Mouse (Mus musculus) thymus, postnatal 0 days (tissue): ENCODE results near the gene Gm7137. TPM values are rescaled to one million over a fixed set of nuclear protein-coding genes. Genes with fewer than 3 reads are reported as not detected.
"Not testable (repeated sequence)": the region's sequence is repeated elsewhere in the genome, so short reads cannot be mapped to it uniquely, and the experiment has no call there.

Experiments used
- DNase-seq: peaks from one replicate; pipeline ENCODE4 v3.0.0-alpha.2; 2015; ENCODE audit warnings: low spot score
- polyA plus RNA-seq: library from polyadenylated mRNA; unstranded; fragments of >200 nt; fragmentation: Nextera tagmentation; extraction: Ambion mirVana; gene quantifications from 2 replicates; pipeline ENCODE4 v1.2.1, GENCODE M21; 2015

Gene Gm7137
- polyA plus RNA-seq, 1 experiment from 2014 or later, result not detected

GRCm38 (mm10) chr10:77752312-77752711 is 35.7 kb downstream of the Gm7137 start:
- DNase-seq, result not testable (repeated sequence)

GRCm38 (mm10) chr10:77751254-77751653 is 36.7 kb downstream of the Gm7137 start, which contains the start of gene Gm9736:
Gm9736 (minus strand) TSS chr10:77751354.
- not testable (repeated sequence) for DNase-seq

DNA sequence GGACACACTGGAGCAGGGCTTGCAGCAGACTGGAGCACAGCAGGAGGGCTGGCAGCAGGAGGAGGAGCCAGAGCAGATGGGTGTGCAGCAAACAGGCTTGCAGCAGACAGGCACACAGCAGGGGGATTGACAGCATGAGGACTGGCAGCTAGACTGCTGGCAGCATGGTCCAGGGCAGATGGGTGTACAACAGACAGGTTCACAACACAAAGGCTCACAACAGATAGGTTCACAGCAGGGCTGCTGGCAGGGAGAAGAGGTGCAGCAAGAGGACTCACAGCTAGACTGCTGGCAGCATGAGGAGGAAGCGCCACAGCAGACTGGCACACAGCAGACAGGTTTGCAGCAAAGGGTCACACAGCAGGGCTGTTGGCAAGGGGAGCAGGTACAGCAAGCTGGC is 37.3 kb downstream of the Gm7137 start:
- not testable (repeated sequence) for DNase-seq

DNA sequence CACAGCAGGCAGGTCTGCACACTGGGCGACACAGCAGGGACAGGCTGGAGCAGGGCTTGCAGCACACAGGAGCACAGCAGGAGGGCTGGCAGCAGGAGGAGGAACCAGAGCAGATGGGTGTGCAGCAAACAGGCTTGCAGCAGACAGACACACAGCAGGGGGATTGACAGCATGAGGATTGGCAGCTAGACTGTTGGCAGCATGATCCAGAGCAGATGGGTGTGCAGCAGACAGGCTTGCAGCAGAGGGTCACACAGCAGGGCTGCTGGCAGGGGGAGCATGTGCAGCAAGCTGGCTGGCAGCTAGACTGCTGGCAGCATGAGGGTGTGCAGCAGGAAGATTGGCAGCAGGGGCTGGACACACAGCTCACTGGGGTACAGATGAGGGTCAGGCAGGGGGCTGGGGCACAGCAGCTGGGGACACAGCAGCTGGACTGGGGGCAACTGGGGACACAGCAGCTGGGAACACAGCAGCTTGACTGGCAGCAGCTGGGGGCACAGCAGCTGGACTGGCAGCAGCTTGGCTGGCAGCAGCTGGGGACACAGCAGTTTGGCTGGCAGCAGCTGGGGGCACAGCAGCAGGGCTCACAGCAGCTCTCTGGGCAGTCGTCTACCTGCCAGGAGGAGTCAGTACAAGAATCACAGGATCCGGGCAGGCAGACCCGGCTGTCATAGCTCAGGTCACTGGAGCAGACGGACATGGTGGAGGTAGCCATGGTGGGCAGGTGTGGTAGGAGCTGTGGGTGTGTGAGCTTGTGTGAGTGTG is 45.9 kb downstream of the Gm7137 start, which contains the start of gene Gm18596:
Gene Gm18596 (minus strand): TSS at position 715 of the 765 bp plus-strand sequence.
- DNase-seq, result not testable (repeated sequence)

- no peak for DNase-seq
These were observed 49.1 kb downstream of the Gm7137 start for GRCm38 (mm10) chr10:77738929-77739328.

Other genes starting within 250 kb of the Gm7137 start
- 79.8 and 85.6 TPM in 2 replicates for gene Pttg1ip, start 206.5 kb downstream of the Gm7137 start, polyA plus RNA-seq
- 251 and 259 TPM in 2 replicates for gene Sumo3, start 182.1 kb downstream of the Gm7137 start, polyA plus RNA-seq
- gene Gm49325, start 182.0 kb downstream of the Gm7137 start, polyA plus RNA-seq, result 9.2 and 23.4 TPM in 2 replicates
- 67.9 and 69.8 TPM in 2 replicates for gene Ube2g2, start 165.9 kb downstream of the Gm7137 start, polyA plus RNA-seq
- gene Tspear, start 101.6 kb downstream of the Gm7137 start, polyA plus RNA-seq, result 0.77 and 0.84 TPM in 2 replicates
- gene Gm19402, start 97.4 kb downstream of the Gm7137 start, polyA plus RNA-seq, result not detected in 2 replicates
- gene Gm9508, start 91.0 kb downstream of the Gm7137 start, polyA plus RNA-seq, result not detected in 2 replicates
- gene Gm10272, start 81.6 kb downstream of the Gm7137 start, polyA plus RNA-seq, result not detected in 2 replicates
- gene Gm10024, start 76.7 kb downstream of the Gm7137 start, polyA plus RNA-seq, result not detected in 2 replicates
- gene Gm10142, start 72.4 kb downstream of the Gm7137 start, polyA plus RNA-seq, result not detected in 2 replicates
- not detected in 2 replicates for gene Krtap12-1, start 67.6 kb downstream of the Gm7137 start, polyA plus RNA-seq
- not detected in 2 replicates for gene Gm10100, start 61.7 kb downstream of the Gm7137 start, polyA plus RNA-seq
- not detected in 2 replicates for gene Gm18596, start 45.6 kb downstream of the Gm7137 start, polyA plus RNA-seq
- not detected in 2 replicates for gene Gm9736, start 36.8 kb downstream of the Gm7137 start, polyA plus RNA-seq
- not detected in 2 replicates for gene Gm3233, start 28.5 kb downstream of the Gm7137 start, polyA plus RNA-seq
- gene Gm3238, start 16.9 kb downstream of the Gm7137 start, polyA plus RNA-seq, result not detected in 2 replicates
- not detected in 2 replicates for gene Gm7138, start 11.3 kb downstream of the Gm7137 start, polyA plus RNA-seq
- not detected in 2 replicates for gene Gm3250, start 5.7 kb downstream of the Gm7137 start, polyA plus RNA-seq
- not detected in 2 replicates for gene Gm9639, start 6.9 kb upstream of the Gm7137 start, polyA plus RNA-seq
- not detected in 2 replicates for gene Gm19668, start 10.9 kb upstream of the Gm7137 start, polyA plus RNA-seq
- gene Gm9507, start 23.6 kb upstream of the Gm7137 start, polyA plus RNA-seq, result not detected in 2 replicates
- gene Gm2696, start 26.5 kb upstream of the Gm7137 start, polyA plus RNA-seq, result not detected in 2 replicates
- not detected in 2 replicates for gene Krtap10-4, start 38.9 kb upstream of the Gm7137 start, polyA plus RNA-seq
- gene Krtap10-10, start 47.7 kb upstream of the Gm7137 start, polyA plus RNA-seq, result not detected in 2 replicates
- gene Gm36176, start 58.6 kb upstream of the Gm7137 start, polyA plus RNA-seq, result not detected in 2 replicates
- not detected in 2 replicates for gene Gm10318, start 64.7 kb upstream of the Gm7137 start, polyA plus RNA-seq
- gene Gm3285, start 73.8 kb upstream of the Gm7137 start, polyA plus RNA-seq, result not detected in 2 replicates
- 1.2 TPM in 2 replicates for gene Lrrc3, start 114.3 kb upstream of the Gm7137 start, polyA plus RNA-seq
- gene Trpm2, start 182.4 kb upstream of the Gm7137 start, polyA plus RNA-seq, result 18.1 and 21.8 TPM in 2 replicates
- gene 1810043G02Rik, start 190.3 kb upstream of the Gm7137 start, polyA plus RNA-seq, result 20.9 and 21.0 TPM in 2 replicates
- 41.1 and 45.5 TPM in 2 replicates for gene Pfkl, start 221.9 kb upstream of the Gm7137 start, polyA plus RNA-seq